Mouse (Mus musculus): ENCODE measurements around the gene Orai1. TPM values are rescaled to one million over a fixed set of nuclear protein-coding genes. Genes with fewer than 3 reads are reported as not detected.

Gene Orai1
- total RNA-seq, 1 experiment from 2014 or later, result 18.2 TPM

- ATAC-seq (replicated peaks in 1 of 2; ENCODE audit: insufficient read depth in 1 of 2, low FRiP score in 2 of 2, low TSS enrichment in 1 of 2, low read depth in 1 of 2, poor library complexity in 2 of 2, severe bottlenecking in 2 of 2), result no peak
Measured at GRCm38 (mm10) chr5:123080041-123080440, 65.2 kb downstream of the Orai1 start.

Other genes starting within 250 kb of the Orai1 start
- gene Camkk2, start 235.7 kb upstream of the Orai1 start, total RNA-seq (2017), result 23.7 and 41.6 TPM in 2 replicates
- gene Anapc5, start 193.7 kb upstream of the Orai1 start, total RNA-seq (2017), result 311 and 361 TPM in 2 replicates
- 21.6 and 21.7 TPM in 2 replicates for gene Rnf34, start 165.0 kb upstream of the Orai1 start, total RNA-seq (2017)
- 59.0 and 70.8 TPM in 2 replicates for gene Kdm2b, start 25.3 kb upstream of the Orai1 start, total RNA-seq (2017)
- gene Morn3, start 31.9 kb downstream of the Orai1 start, total RNA-seq (2017), result 0.25 TPM in 1 of 2 replicates, not detected in the other
- 0.56 and 2.7 TPM in 2 replicates for gene Tmem120b, start 53.3 kb downstream of the Orai1 start, total RNA-seq (2017)
- gene Rhof, start 117.6 kb downstream of the Orai1 start, total RNA-seq (2017), result 7.1 and 12.3 TPM in 2 replicates
- 2.3 and 2.8 TPM in 2 replicates for gene Setd1b, start 127.1 kb downstream of the Orai1 start, total RNA-seq (2017)
- gene Psmd9, start 154.3 kb downstream of the Orai1 start, total RNA-seq (2017), result 20.9 and 21.0 TPM in 2 replicates
- not detected in 2 replicates for gene Hpd, start 167.7 kb downstream of the Orai1 start, total RNA-seq (2017)
- 0.19 TPM in 1 of 2 replicates, not detected in the other for gene Wdr66, start 237.0 kb downstream of the Orai1 start, total RNA-seq (2017)